Comparison of ENCODE assay signal across 9 mouse cellular contexts in genomic region chr5:32742149-32742548, GRCm38 (mm10). TPM values are rescaled to one million over a fixed set of nuclear protein-coding genes. Genes with fewer than 3 reads are reported as not detected.
DNase-seq lines count a peak whose midpoint lies in the region; ATAC-seq and TF ChIP-seq lines count a peak whose summit lies in the region.
"Had no signal": no experiment of that assay in that cellular context is flagged by ENCODE, and none has a peak within 500 bp of the region (broad histone marks: within the 10 kb centered on the region; RNA-seq: fewer than 3 reads in every experiment).

No protein-coding gene starts in this region.

- no peak for ATAC-seq in embryonic facial prominence, embryonic 11.5 days (replicated peaks; ENCODE audit: insufficient number of reproducible peaks, low FRiP score, low TSS enrichment, low read depth)
- ATAC-seq in intestine, postnatal 0 days = no peak
- no peak for ATAC-seq in kidney, embryonic 15.5 days (replicated peaks; ENCODE audit: low FRiP score)

- peak; percentile 59 for TF ChIP-seq CTCF in intestine, postnatal 0 days (IDR thresholded peaks at IDR 0.05; ENCODE audit: low read depth)

- WGBS in embryonic facial prominence, embryonic 11.5 days = 53% methylated on average over 9 of the region's 9 CpGs
- 60% methylated on average over 9 of the region's 9 CpGs for WGBS in intestine, postnatal 0 days
- 63% methylated on average over 9 of the region's 9 CpGs for WGBS in kidney, embryonic 15.5 days

- no peaks in the 10 kb centered on the region for H3K36me3 ChIP-seq in embryonic facial prominence, embryonic 11.5 days (replicated peaks; ENCODE audit: control insufficient read depth, insufficient read depth, low read depth, low read length)
- peaks cover 18% of the 10 kb centered on the region; the same call in 1 of the 2 replicates for H3K36me3 ChIP-seq in intestine, postnatal 0 days (ENCODE audit: control insufficient read depth, insufficient read depth)
- peaks cover 26% of the 10 kb centered on the region for H3K36me3 ChIP-seq in kidney, embryonic 15.5 days

- H3K4me2 ChIP-seq in embryonic facial prominence, embryonic 11.5 days (ENCODE audit: low read depth, low read length) = no peak overlapping the region
- H3K4me2 ChIP-seq in intestine, postnatal 0 days (replicated peaks; ENCODE audit: low read depth) = no peak overlapping the region
- H3K4me2 ChIP-seq in kidney, embryonic 15.5 days = no peak overlapping the region
- H3K4me2 ChIP-seq: neural tube, embryonic 12.5 days had no signal

- no peaks in the 10 kb centered on the region; the same call in 1 of the 2 replicates for H3K4me1 ChIP-seq in embryonic facial prominence, embryonic 11.5 days (ENCODE audit: control insufficient read depth, insufficient read depth, low read length)
- peaks cover 21% of the 10 kb centered on the region; the same call in 1 of the 2 replicates for H3K4me1 ChIP-seq in intestine, postnatal 0 days (replicated peaks; ENCODE audit: control insufficient read depth, insufficient read depth, low read length)
- H3K4me1 ChIP-seq in kidney, embryonic 15.5 days = peaks cover 28% of the 10 kb centered on the region

- H3K9me3 ChIP-seq in embryonic facial prominence, embryonic 11.5 days (replicated peaks; ENCODE audit: control insufficient read depth, low read length) = no peaks in the 10 kb centered on the region
- no peaks in the 10 kb centered on the region for H3K9me3 ChIP-seq in intestine, postnatal 0 days (ENCODE audit: control insufficient read depth)
- no peaks in the 10 kb centered on the region for H3K9me3 ChIP-seq in kidney, embryonic 15.5 days (replicated peaks)
- H3K9me3 ChIP-seq: neural tube, embryonic 12.5 days had no signal

- H3K9ac ChIP-seq in embryonic facial prominence, embryonic 11.5 days (replicated peaks; ENCODE audit: low read length) = no peak overlapping the region; the same call in 1 of the 2 replicates
- no peak overlapping the region for H3K9ac ChIP-seq in intestine, postnatal 0 days (ENCODE audit: low read depth, low read length)
- no peak overlapping the region for H3K9ac ChIP-seq in kidney, embryonic 15.5 days
- H3K9ac ChIP-seq: neural tube, embryonic 12.5 days had no signal

- DNase-seq in ovary, postnatal 36 days (ENCODE audit: low spot score) = peak; percentile 25
- no peak for DNase-seq in ovary, adult 18-20 months (ENCODE audit: low spot score)
- DNase-seq in embryonic facial prominence, embryonic 11.5 days (ENCODE audit: low spot score) = peak; percentile 15
- DNase-seq in lung, postnatal 10 days = peak; percentile 60
- peak; percentile 71 for DNase-seq in right cerebral cortex, postnatal 4 days
- no peak for DNase-seq in urinary bladder, postnatal 14 days (ENCODE audit: low spot score)

- H3K27me3 ChIP-seq in embryonic facial prominence, embryonic 11.5 days (ENCODE audit: control insufficient read depth, insufficient read depth, low read length) = no peaks in the 10 kb centered on the region
- no peaks in the 10 kb centered on the region for H3K27me3 ChIP-seq in intestine, postnatal 0 days (replicated peaks; ENCODE audit: control insufficient read depth, insufficient read depth, low read length)
- no peaks in the 10 kb centered on the region for H3K27me3 ChIP-seq in kidney, embryonic 15.5 days
- H3K27me3 ChIP-seq: neural tube, embryonic 12.5 days had no signal

- H3K4me3 ChIP-seq in embryonic facial prominence, embryonic 11.5 days (ENCODE audit: low read depth, low read length) = no peak overlapping the region
- H3K4me3 ChIP-seq in intestine, postnatal 0 days (ENCODE audit: low read depth, low read length) = no peak overlapping the region
- H3K4me3 ChIP-seq in kidney, embryonic 15.5 days (replicated peaks) = no peak overlapping the region
- H3K4me3 ChIP-seq: neural tube, embryonic 12.5 days had no signal

- H3K27ac ChIP-seq in embryonic facial prominence, embryonic 11.5 days (replicated peaks; ENCODE audit: low read depth, low read length) = no peak overlapping the region
- no peak overlapping the region; the same call in 1 of the 2 replicates for H3K27ac ChIP-seq in intestine, postnatal 0 days (ENCODE audit: low read depth, low read length)
- H3K27ac ChIP-seq in kidney, embryonic 15.5 days = no peak overlapping the region
- H3K27ac ChIP-seq: neural tube, embryonic 12.5 days had no signal

RNA-seq across cellular contexts. Expression of gene Pisd, which starts 43.3 kb away (rescaled TPM):
- polyA plus RNA-seq in embryonic facial prominence, embryonic 11.5 days (2014; fragmentation: Nextera tagmentation; extraction: Ambion mirVana) = 58.9 and 63.3 TPM in 2 replicates
- polyA plus RNA-seq in intestine, postnatal 0 days (2015; fragmentation: Nextera tagmentation; extraction: Ambion mirVana) = 69.8 and 70.9 TPM in 2 replicates
- 76.0 and 82.6 TPM in 2 replicates for polyA plus RNA-seq in kidney, embryonic 15.5 days (2015; fragmentation: Nextera tagmentation; extraction: Ambion mirVana)

Comparison
In these comparisons a context has a peak if more than half of its experiments do, and no peak if none do; other contexts are left out.
1. DNase-seq: peak in ovary, postnatal 36 days (single experiment), embryonic facial prominence, embryonic 11.5 days (single experiment), lung, postnatal 10 days (single experiment) and right cerebral cortex, postnatal 4 days (single experiment); none in ovary, adult 18-20 months (single experiment) and urinary bladder, postnatal 14 days (single experiment).